Mouse (Mus musculus): ENCODE measurements at regions not wholly inside any gene's neighbourhood (a gene's known extent, or its start where the extent isn't known, plus 50 kb on each side); places are given as distances from the start of the nearest gene placed in this dataset.

DNA sequence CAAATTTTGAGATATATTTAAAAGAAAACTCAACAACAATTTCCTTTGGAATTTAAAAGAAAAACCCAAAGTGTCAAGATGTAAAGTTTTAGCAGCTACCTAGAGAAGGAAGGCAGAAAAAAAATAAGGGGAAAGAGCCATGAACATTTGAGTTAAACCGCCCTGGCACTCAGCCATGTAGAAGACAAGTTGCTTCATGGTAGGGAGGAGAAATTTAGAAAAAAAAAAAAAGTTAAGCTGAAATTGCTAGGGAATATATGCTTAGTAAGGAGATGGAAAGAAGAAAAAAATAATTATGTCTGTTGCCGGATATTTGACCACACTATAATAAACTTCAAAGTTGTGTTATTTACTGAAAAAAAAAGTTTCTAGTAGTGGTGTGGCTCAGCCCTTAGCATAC, 479.8 kb upstream of the Pou3f4 start:
- Histone ChIP-seq H3K36me3 (no peaks in the 10 kb centered on the region), H3K9me3 (no peaks in the 10 kb centered on the region), H3K4me1 (replicated peaks) (no peaks in the 10 kb centered on the region), H3K4me2 (no peak overlapping the region), H3K27me3 (no peaks in the 10 kb centered on the region), H3K4me3 (no peak overlapping the region), H3K27ac (replicated peaks) (no peak overlapping the region), H3K9ac (no peak overlapping the region)
- no peak for ATAC-seq (ENCODE audit: low FRiP score, low read depth)
- 88% methylated on average over 2 of the region's 2 CpGs for WGBS

GRCm38 (mm10) chrX:110335013-110335412, 479.1 kb upstream of the Pou3f4 start:
- no peaks in the 10 kb centered on the region for H3K27me3 ChIP-seq
- ATAC-seq (ENCODE audit: low FRiP score, low read depth) = no peak
- H3K27ac ChIP-seq (replicated peaks) = no peak overlapping the region
- H3K36me3 ChIP-seq = no peaks in the 10 kb centered on the region
- no peak overlapping the region for H3K4me3 ChIP-seq
- WGBS = 81% methylated on average over 1 of the region's 1 CpGs
- no peaks in the 10 kb centered on the region for H3K9me3 ChIP-seq
- H3K9ac ChIP-seq = no peak overlapping the region
- H3K4me2 ChIP-seq = no peak overlapping the region
- H3K4me1 ChIP-seq (replicated peaks) = no peaks in the 10 kb centered on the region

Measured in hindbrain, embryonic 15.5 days (tissue).